Mouse (Mus musculus): ENCODE measurements around the gene Kcnb1.

The Kcnb1 gene

DNA sequence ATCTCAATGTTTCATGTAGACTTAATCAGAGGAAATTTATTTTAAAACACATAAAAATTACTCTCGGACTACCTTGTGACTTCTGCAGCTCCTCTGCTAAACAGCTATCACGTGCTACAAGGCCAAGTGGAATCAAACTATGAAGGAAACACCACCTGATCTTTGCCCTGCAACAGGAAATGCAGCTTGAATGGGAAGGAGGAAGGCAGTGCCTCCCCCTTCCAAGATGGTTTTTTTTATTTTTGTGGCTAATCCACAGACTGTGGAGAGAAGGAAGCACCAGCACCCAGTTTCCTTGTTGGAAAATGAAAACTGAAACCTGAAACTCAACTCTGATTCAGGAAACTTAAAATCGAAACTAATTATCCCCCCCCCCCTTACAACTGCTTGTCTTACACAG lies 131.8 kb downstream of the Kcnb1 start:
- no peak for DNase-seq

DNA sequence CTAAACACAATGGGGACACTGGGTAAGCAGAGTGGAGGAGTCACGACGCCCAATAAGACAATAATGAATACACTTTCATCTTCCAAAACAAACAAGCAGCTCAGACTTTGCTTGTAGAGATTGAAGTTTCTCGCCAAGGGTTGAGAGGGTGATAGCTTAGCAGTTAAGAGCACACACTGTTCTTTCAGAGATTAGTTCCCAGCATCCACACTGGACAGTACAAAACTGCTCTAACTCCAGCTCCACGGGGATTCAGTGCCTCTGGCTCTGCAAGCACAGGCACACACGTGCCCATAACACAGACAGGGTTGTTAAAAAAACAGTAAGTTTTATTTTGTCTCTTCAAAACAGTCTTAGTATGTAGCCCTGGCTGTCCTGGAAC lies 133.0 kb downstream of the Kcnb1 start:
- no peak for DNase-seq

DNA sequence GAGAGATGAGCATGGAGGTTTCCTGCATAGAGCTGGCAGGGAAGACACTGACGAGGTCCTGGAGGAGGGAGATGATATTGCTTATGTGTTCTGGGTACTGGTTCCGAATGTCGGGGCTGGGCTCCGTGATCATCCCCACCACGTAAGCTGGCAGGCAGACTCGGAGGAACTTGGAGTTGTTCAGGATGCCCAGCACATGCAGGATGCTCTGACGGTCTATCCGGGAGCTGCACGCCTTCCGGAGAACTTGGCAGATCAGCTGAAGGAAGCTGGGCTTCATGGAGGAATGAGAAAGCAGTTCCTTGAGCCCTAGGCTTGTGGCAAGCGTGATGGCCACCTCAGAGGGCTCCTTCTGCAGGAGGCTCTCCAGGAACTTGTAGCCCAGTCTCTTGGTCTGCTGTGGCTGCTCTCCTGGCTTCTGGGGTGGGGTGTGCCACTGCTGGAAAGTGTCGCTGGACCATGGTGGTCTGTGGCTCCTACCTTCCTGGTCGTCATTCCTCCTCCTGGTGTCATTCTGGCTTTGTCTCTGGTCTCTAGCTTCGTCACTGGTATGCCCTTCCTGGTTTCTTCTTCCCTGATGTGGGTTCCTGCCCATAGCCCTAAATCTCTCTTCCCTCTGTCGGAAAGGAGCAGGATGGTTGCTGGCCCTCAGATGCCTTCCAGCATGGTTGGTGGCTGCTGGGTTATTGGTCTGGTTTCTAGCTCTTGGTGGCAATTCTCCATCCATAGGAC lies 133.6 kb downstream of the Kcnb1 start:
- no peak for DNase-seq

DNA sequence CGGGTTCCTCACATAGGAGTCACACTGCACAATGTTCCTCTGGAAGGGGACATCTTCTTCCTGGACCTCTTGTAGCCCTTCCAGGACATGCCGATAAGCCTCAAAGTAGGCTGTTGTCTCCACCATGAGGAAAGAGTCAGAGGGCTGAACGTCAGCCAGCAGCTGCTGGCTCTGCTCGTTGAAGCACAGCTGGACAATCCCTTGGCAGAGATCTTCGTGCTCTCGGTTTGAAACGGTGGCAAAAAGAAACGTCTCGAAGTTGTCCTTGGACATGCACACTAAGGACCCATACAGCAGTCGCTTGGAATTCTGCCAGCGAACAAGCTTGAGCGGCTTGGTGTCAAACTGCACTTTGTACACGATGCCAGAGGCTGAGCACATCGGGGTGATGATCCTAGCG lies 134.6 kb downstream of the Kcnb1 start:
- DNase-seq: no peak

DNA sequence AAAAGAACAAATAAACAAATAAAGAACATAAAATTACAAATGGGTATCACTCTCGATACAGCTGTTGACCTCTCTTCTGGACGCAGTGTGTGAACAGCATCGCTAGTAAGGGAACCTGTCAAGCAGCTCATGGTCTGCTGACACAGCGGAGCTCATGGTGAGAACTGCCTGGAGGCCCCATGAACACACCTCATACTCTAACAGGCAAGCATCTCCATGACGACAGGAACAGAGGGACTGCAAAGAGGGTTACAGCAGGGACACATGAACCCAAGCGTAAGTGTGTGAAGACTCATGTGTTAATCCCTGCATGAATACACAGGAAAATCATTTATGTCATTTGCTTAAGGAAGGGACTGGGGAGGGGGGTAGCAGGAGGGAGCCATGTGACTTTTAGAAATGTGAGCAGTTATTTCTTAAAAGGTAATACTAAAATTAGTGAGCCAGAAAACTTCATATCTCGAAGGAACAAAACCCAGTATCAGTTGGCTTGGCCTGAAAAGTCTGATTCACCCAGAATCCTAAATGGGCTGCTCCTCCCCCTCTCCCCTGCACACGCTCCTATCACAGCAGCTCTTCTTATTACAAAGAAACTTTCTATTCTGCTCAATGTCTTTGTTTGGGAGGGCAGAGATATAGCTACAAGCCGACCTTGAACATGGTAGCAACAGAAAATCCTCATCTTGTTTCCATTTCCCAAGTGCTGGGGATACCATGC lies 136.7 kb downstream of the Kcnb1 start:
- no peak for DNase-seq

DNA sequence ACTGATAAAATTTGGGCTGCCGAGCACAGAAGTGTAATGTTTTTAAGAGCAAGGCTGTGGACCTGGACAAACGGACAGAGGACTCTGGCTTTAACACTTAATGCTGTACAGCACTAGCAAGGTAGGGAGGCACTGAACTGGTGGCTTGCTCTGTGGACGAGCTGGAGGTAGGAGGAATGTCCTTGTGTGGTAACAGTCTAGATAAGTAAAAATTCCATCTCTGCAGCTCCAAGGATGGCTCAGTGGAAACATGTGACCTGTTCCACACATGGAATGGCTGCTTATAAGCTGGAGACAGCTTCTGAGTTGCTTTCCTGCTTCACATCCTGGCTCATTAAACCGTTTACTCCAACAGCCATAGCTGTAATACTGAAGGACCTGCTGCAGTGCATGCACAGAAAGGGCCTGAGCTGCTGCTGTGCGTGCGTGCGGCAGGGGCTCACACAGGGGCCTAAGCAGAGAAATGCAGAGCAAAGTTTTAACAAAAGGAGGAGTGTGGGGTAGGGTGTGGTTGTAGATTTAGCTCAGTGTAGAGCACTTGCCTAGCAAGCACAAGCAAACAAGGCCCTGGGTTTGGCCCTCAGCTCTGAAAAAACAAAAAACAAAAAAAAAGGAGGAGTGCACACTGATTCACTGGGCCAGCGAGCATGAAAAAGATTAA lies 141.1 kb downstream of the Kcnb1 start:
- DNase-seq: no peak

DNA sequence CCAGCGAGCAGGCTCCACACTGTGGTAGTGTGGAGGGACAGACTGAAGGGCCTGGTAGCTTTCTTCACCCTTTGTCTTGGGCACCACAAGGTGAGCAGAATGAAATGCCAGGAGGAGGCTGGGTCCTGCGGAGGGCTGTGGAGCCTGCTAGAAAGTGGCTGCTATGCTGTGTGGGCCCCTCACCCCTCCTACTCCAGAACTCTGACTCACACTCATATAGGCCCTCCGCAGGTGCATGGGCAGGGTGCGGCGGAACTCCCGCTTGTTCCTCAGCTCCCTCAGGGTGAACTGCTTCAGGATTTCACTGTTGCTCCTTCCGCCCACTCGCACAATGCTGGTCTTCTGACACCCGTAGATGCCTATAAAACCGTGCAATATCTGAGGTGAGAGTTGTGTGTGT lies 141.7 kb downstream of the Kcnb1 start:
- no peak for DNase-seq
